Mouse (Mus musculus): ENCODE data around the gene Dgkq.

DNA sequence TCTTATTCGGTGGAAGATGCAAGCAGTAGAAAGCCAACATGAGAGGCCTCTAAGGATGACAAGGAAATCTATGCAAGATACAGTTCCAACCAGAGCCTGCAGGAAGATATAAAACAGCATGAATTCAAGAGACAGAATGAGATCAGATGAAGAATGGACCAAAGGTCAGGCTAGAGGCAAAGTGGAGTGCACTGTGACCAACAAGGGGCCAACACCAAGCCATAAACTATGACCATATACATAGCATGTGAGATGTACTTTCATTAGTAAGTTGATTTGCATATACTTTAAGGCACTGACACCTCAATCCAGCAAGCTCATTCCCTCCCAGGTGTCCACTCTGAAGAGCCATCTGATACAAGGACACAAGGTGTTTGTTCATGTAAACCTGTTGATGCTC, 59.0 kb downstream of the Dgkq start:
- no peak for TF ChIP-seq POLR2A (IDR thresholded peaks at IDR 0.05; ENCODE audit: insufficient read depth, low read depth, low read length)
- TF ChIP-seq CTCF (IDR thresholded peaks at IDR 0.05; ENCODE audit: insufficient read depth, low read depth, low read length) = no peak
